Mouse (Mus musculus): ENCODE measurements around the gene Rprm. TPM values are rescaled to one million over a fixed set of nuclear protein-coding genes. Genes with fewer than 3 reads are reported as not detected.

The Rprm gene
- total RNA-seq (2014; rRNA removed; ENCODE audit: low replicate concordance) = 0.31 TPM in 1 of 2 replicates, not detected in the other
- polyA plus RNA-seq (2015; fragmentation: Nextera tagmentation; extraction: Ambion mirVana) = 0.49 and 0.56 TPM in 2 replicates

DNA sequence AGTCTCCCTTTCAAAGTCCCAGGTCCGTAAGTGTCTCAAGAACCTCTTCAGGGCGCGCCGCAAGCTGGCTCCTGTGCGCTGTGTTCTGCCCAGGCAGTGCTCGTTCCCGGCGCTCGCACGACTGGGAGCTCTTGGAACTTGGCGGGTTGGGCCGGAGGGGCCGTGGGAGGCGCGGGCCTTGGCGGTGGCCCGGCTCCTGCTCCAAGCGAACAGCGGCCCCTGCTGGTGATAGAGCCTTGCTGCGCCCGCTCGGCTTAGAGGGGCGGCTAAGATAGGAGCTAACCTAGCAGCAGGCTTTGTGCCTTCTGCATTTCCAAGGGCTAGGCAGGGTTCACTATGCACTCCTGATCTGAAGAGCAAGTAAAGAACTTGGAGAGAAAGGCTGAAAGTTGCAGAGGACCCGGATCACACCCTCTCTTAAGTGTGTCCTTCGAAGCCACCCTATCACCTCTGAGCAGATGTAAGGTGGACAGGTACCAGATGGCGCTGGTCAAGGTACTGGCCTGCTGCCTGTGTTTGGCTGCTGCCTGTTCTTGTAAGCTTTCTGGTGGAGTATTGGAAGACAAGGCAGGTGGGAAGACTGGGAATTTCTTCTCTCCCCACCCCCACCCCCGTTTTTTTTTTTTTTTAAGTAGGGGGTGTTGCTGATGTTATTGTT is at the start of gene Rprm:
TSS of gene Rprm (minus strand) at position 123 of the 658 bp plus-strand sequence.
- Histone ChIP-seq H3K36me3 (replicated peaks; ENCODE audit: control insufficient read depth, insufficient read depth, low read length) (no peaks in the 10 kb centered on the region), H3K27ac (ENCODE audit: low read depth) (no peak within 1 kb of the TSS), H3K4me1 (ENCODE audit: control insufficient read depth, insufficient read depth) (peaks cover 10% of the 10 kb centered on the region; the same call in 1 of the 2 replicates), H3K4me2 (ENCODE audit: low read depth, low read length) (peak within 1 kb of the TSS; percentile 68), H3K9ac (replicated peaks; ENCODE audit: low read depth, low read length) (no peak within 1 kb of the TSS), H3K9me3 (replicated peaks; ENCODE audit: control insufficient read depth, low read length) (no peaks in the 10 kb centered on the region), H3K4me3 (ENCODE audit: low read depth, low read length) (peak within 1 kb of the TSS; percentile 44), H3K27me3 (ENCODE audit: control insufficient read depth, insufficient read depth, low read length) (peaks cover 34% of the 10 kb centered on the region)
- DNase-seq (ENCODE audit: low spot score) (peak; percentile 78), ATAC-seq (ENCODE audit: insufficient read depth, low read depth) (peak; percentile 90)
- TF ChIP-seq CTCF (IDR thresholded peaks at IDR 0.05; ENCODE audit: low read depth) = peak; percentile 89
- TF ChIP-seq EP300 (IDR thresholded peaks at IDR 0.05; ENCODE audit: low read depth) = no peak
- 5% methylated on average over 27 of the region's 27 CpGs for WGBS

DNA sequence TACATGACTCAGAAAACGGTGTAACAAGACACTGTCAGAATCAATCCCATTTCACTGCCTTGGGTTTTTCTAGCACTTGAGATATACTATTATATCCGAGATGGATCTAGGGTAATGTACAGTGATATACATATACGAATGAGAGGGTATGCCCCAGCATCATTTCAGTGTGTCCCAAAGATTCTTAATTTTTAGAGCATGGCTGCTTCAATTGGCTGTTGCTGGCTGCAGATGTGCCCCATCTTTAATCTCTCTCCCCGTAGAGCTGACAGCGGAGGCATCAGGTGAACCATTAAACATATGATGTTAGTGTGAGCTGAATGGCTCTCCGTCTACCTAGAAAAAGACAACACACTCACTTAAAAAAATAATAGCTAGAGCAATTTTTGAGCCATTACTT is 34.0 kb upstream of the Rprm start:
- 73% methylated on average over 6 of the region's 6 CpGs for WGBS
- no peaks in the 10 kb centered on the region for H3K9me3 ChIP-seq (replicated peaks; ENCODE audit: control insufficient read depth, low read length)
- H3K27me3 ChIP-seq (ENCODE audit: control insufficient read depth, insufficient read depth, low read length) = no peaks in the 10 kb centered on the region
- TF ChIP-seq CTCF (IDR thresholded peaks at IDR 0.05; ENCODE audit: low read depth) (no peak), EP300 (IDR thresholded peaks at IDR 0.05; ENCODE audit: low read depth) (no peak)
- DNase-seq (ENCODE audit: low spot score) (no peak), ATAC-seq (ENCODE audit: insufficient read depth, low read depth) (no peak)
- H3K4me1 ChIP-seq (ENCODE audit: control insufficient read depth, insufficient read depth) = no peaks in the 10 kb centered on the region
- H3K4me3 ChIP-seq (ENCODE audit: low read depth, low read length) = no peak overlapping the region
- no peaks in the 10 kb centered on the region for H3K36me3 ChIP-seq (replicated peaks; ENCODE audit: control insufficient read depth, insufficient read depth, low read length)
- H3K27ac ChIP-seq (ENCODE audit: low read depth) = no peak overlapping the region
- H3K4me2 ChIP-seq (ENCODE audit: low read depth, low read length) = no peak overlapping the region
- H3K9ac ChIP-seq (replicated peaks; ENCODE audit: low read depth, low read length) = no peak overlapping the region

DNA sequence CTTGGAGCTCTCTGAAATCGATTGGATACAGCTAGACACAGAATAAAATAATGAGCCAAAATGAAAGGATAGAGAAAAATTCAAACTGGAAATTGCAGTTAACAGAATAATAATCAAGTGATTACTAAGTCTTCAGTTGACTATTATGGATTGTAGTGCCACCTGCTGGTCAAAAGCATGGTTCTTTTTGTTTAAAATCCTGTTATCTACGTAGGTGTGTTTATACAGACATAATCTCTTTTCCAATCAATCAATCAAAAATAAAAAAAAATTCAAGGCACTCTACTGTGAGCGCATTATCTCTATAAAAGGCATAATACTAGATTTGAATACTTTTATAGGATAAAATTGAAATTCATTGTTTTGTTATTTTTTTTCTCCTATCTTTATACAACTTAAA is 33.5 kb upstream of the Rprm start:
- no peak for ATAC-seq (ENCODE audit: insufficient read depth, low read depth)

DNA sequence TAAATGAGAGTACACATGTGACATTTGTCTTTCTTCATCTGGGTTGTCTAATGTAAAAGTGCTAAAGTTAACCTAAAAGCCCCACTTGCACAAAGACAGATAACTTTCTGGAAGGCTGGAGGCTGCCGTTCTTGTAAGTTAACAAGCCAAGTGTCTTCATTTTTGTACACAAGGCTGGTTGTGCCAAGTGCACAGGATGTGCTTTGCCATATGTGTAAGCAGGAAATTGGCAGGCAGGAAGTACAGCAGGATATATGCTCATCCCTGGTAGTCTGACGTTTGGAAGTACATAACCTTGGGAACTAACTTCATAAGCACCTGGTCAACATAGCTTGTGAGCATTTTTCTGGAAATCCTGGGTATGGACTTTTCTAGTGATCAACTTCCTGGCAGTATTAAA is 25.9 kb upstream of the Rprm start:
- 49% methylated on average over 2 of the region's 2 CpGs for WGBS
- no peak overlapping the region for H3K27ac ChIP-seq (ENCODE audit: low read depth)
- TF ChIP-seq EP300 (IDR thresholded peaks at IDR 0.05; ENCODE audit: low read depth) = no peak
- TF ChIP-seq CTCF (IDR thresholded peaks at IDR 0.05; ENCODE audit: low read depth) = no peak
- DNase-seq (ENCODE audit: low spot score) (no peak), ATAC-seq (ENCODE audit: insufficient read depth, low read depth) (no peak)
- no peaks in the 10 kb centered on the region for H3K9me3 ChIP-seq (replicated peaks; ENCODE audit: control insufficient read depth, low read length)
- no peak overlapping the region for H3K4me3 ChIP-seq (ENCODE audit: low read depth, low read length)
- H3K4me1 ChIP-seq (ENCODE audit: control insufficient read depth, insufficient read depth) = no peaks in the 10 kb centered on the region
- H3K9ac ChIP-seq (replicated peaks; ENCODE audit: low read depth, low read length) = no peak overlapping the region
- H3K27me3 ChIP-seq (ENCODE audit: control insufficient read depth, insufficient read depth, low read length) = no peaks in the 10 kb centered on the region
- no peaks in the 10 kb centered on the region for H3K36me3 ChIP-seq (replicated peaks; ENCODE audit: control insufficient read depth, insufficient read depth, low read length)
- no peak overlapping the region for H3K4me2 ChIP-seq (ENCODE audit: low read depth, low read length)

More for the DNA sequence above, 33.5 kb upstream of the Rprm start:
- no peaks in the 10 kb centered on the region for H3K9me3 ChIP-seq (replicated peaks; ENCODE audit: control insufficient read depth, low read length)
- no peak overlapping the region for H3K9ac ChIP-seq (replicated peaks; ENCODE audit: low read depth, low read length)
- H3K36me3 ChIP-seq (replicated peaks; ENCODE audit: control insufficient read depth, insufficient read depth, low read length) = no peaks in the 10 kb centered on the region
- TF ChIP-seq CTCF (IDR thresholded peaks at IDR 0.05; ENCODE audit: low read depth) (peak; percentile 44), EP300 (IDR thresholded peaks at IDR 0.05; ENCODE audit: low read depth) (no peak)
- DNase-seq (ENCODE audit: low spot score) = no peak
- H3K4me3 ChIP-seq (ENCODE audit: low read depth, low read length) = no peak overlapping the region
- no peak overlapping the region for H3K4me2 ChIP-seq (ENCODE audit: low read depth, low read length)
- H3K4me1 ChIP-seq (ENCODE audit: control insufficient read depth, insufficient read depth) = no peaks in the 10 kb centered on the region
- 16% methylated on average over 3 of the region's 3 CpGs for WGBS
- H3K27me3 ChIP-seq (ENCODE audit: control insufficient read depth, insufficient read depth, low read length) = no peaks in the 10 kb centered on the region
- H3K27ac ChIP-seq (ENCODE audit: low read depth) = no peak overlapping the region

- no peaks in the 10 kb centered on the region for H3K27me3 ChIP-seq (ENCODE audit: control insufficient read depth, insufficient read depth, low read length)
- TF ChIP-seq CTCF (IDR thresholded peaks at IDR 0.05; ENCODE audit: low read depth) (no peak), EP300 (IDR thresholded peaks at IDR 0.05; ENCODE audit: low read depth) (no peak)
- H3K36me3 ChIP-seq (replicated peaks; ENCODE audit: control insufficient read depth, insufficient read depth, low read length) = no peaks in the 10 kb centered on the region
- 50% methylated on average over 1 of the region's 1 CpGs for WGBS
- ATAC-seq (ENCODE audit: insufficient read depth, low read depth) = no peak
- no peaks in the 10 kb centered on the region for H3K9me3 ChIP-seq (replicated peaks; ENCODE audit: control insufficient read depth, low read length)
- no peak overlapping the region for H3K9ac ChIP-seq (replicated peaks; ENCODE audit: low read depth, low read length)
- no peak overlapping the region for H3K4me3 ChIP-seq (ENCODE audit: low read depth, low read length)
- DNase-seq (ENCODE audit: low spot score) = no peak
- H3K27ac ChIP-seq (ENCODE audit: low read depth) = no peak overlapping the region
- H3K4me1 ChIP-seq (ENCODE audit: control insufficient read depth, insufficient read depth) = no peaks in the 10 kb centered on the region
- H3K4me2 ChIP-seq (ENCODE audit: low read depth, low read length) = no peak overlapping the region
Measured at GRCm38 (mm10) chr2:54106232-54106726, 20.9 kb upstream of the Rprm start.
